ENCODE assay signal across 8 mouse cellular contexts in the genomic region with DNA sequence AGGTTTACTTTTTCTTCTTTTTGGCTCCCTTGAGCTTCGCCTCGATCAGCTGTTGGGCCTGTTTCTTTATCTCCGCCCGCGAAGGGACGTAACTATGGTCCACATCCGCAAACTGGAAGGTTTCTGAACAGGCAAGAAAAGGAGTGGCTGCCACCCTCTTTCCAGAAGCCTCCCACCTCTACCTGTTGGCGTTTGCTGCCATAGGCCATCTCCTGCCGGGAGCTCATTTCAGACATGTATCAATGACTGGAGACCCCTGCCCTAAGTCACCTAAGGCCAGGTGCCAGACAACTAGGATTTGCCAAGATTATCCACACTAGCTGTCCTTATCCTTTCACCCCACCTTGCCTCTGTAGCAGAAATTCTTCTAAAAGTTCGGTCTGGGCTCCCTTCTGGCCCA. TPM values are rescaled to one million over a fixed set of nuclear protein-coding genes. Genes with fewer than 3 reads are reported as not detected.
DNase-seq lines count a peak whose midpoint lies in the region; ATAC-seq and TF ChIP-seq lines count a peak whose summit lies in the region.

No protein-coding gene starts in this region.

- peak overlapping the region; percentile 80 for H3K4me2 ChIP-seq in forebrain, embryonic 16.5 days (ENCODE audit: low read length)
- H3K4me2 ChIP-seq in liver, postnatal 0 days (ENCODE audit: low read depth, low read length): peak overlapping the region; percentile 92

- H3K27me3 ChIP-seq in forebrain, embryonic 16.5 days (replicated peaks; ENCODE audit: control insufficient read depth, insufficient read depth, low read length): no peaks in the 10 kb centered on the region
- no peaks in the 10 kb centered on the region for H3K27me3 ChIP-seq in liver, postnatal 0 days (ENCODE audit: insufficient read depth, low read length)

- peak; percentile 69 for DNase-seq in cerebellum, adult 9-11 months
- no peak for DNase-seq in cerebellum, postnatal 14 days
- no peak for DNase-seq in liver, postnatal 0 days
- DNase-seq in right cerebral cortex, postnatal 4 days: no peak
- DNase-seq in urinary bladder, postnatal 14 days (ENCODE audit: low spot score): no peak
- DNase-seq in kidney, adult 11 months: no peak

- no peak for TF ChIP-seq CTCF in liver, postnatal 0 days (IDR thresholded peaks at IDR 0.05; ENCODE audit: low read depth)

- no peaks in the 10 kb centered on the region for H3K36me3 ChIP-seq in forebrain, embryonic 16.5 days (ENCODE audit: control insufficient read depth, insufficient read depth)
- H3K36me3 ChIP-seq in liver, postnatal 0 days (replicated peaks; ENCODE audit: insufficient read depth, low read length): no peaks in the 10 kb centered on the region

- 64% methylated on average over 10 of the region's 10 CpGs for WGBS in forebrain, embryonic 16.5 days
- 55% methylated on average over 10 of the region's 10 CpGs for WGBS in liver, postnatal 0 days (ENCODE audit: insufficient replicate concordance)

- H3K4me1 ChIP-seq in forebrain, embryonic 16.5 days (replicated peaks; ENCODE audit: control insufficient read depth, insufficient read depth, low read length): peaks cover 22% of the 10 kb centered on the region
- peaks cover 21% of the 10 kb centered on the region for H3K4me1 ChIP-seq in liver, postnatal 0 days (ENCODE audit: insufficient read depth)

- H3K27ac ChIP-seq in forebrain, embryonic 16.5 days (ENCODE audit: low read length): peak overlapping the region; percentile 22
- H3K27ac ChIP-seq in liver, postnatal 0 days (ENCODE audit: low read depth): no peak overlapping the region

- H3K4me3 ChIP-seq in forebrain, embryonic 16.5 days (replicated peaks; ENCODE audit: low read length): peak overlapping the region; percentile 100
- peak overlapping the region; percentile 90 for H3K4me3 ChIP-seq in liver, postnatal 0 days (ENCODE audit: low read depth, low read length)

- peak; percentile 44 for ATAC-seq in CD4-positive, CD25-positive, alpha-beta regulatory T cell, adult 4 months
- peak; percentile 16 for ATAC-seq in forebrain, embryonic 16.5 days
- peak; percentile 9 for ATAC-seq in liver, postnatal 0 days

- no peak for TF ChIP-seq EP300 in liver, postnatal 0 days (IDR thresholded peaks at IDR 0.05; ENCODE audit: low read depth)

- H3K9ac ChIP-seq in forebrain, embryonic 16.5 days (replicated peaks; ENCODE audit: low read depth, low read length): peak overlapping the region; percentile 97
- H3K9ac ChIP-seq in liver, postnatal 0 days (replicated peaks): no peak overlapping the region; the same call in 1 of the 2 replicates

- no peaks in the 10 kb centered on the region for H3K9me3 ChIP-seq in forebrain, embryonic 16.5 days (ENCODE audit: control insufficient read depth, low read length)
- H3K9me3 ChIP-seq in liver, postnatal 0 days (ENCODE audit: low read length): no peaks in the 10 kb centered on the region

RNA-seq across cellular contexts. Expression of a gene that starts 0.3 kb away (rescaled TPM):
- 10 to 100 TPM; 17.0 to 20.1 TPM for polyA plus RNA-seq in CD4-positive, CD25-positive, alpha-beta regulatory T cell, adult 4 months (2017; shearing (Covaris generic))
- 67.5 and 73.6 TPM in 2 replicates for polyA plus RNA-seq in forebrain, embryonic 16.5 days (2015; fragmentation: Nextera tagmentation; extraction: Ambion mirVana)
- 11.0 and 13.5 TPM in 2 replicates for polyA plus RNA-seq in liver, postnatal 0 days (2015; fragmentation: Nextera tagmentation; extraction: Ambion mirVana)

RNA-seq across cellular contexts. Expression of a gene that starts 8.8 kb away (rescaled TPM):
- polyA plus RNA-seq in CD4-positive, CD25-positive, alpha-beta regulatory T cell, adult 4 months (2017; shearing (Covaris generic)): not detected
- polyA plus RNA-seq in forebrain, embryonic 16.5 days (2015; fragmentation: Nextera tagmentation; extraction: Ambion mirVana): 0.17 and 0.24 TPM in 2 replicates
- polyA plus RNA-seq in liver, postnatal 0 days (2015; fragmentation: Nextera tagmentation; extraction: Ambion mirVana): 0.19 and 0.28 TPM in 2 replicates

RNA-seq across cellular contexts. Expression of a gene that starts 13.1 kb away (rescaled TPM):
- under 1 TPM in 1 of 2 experiments, not detected in 1; 0.94 TPM for polyA plus RNA-seq in CD4-positive, CD25-positive, alpha-beta regulatory T cell, adult 4 months (2017; shearing (Covaris generic))
- polyA plus RNA-seq in forebrain, embryonic 16.5 days (2015; fragmentation: Nextera tagmentation; extraction: Ambion mirVana): 20.6 and 28.9 TPM in 2 replicates
- 43.3 and 55.1 TPM in 2 replicates for polyA plus RNA-seq in liver, postnatal 0 days (2015; fragmentation: Nextera tagmentation; extraction: Ambion mirVana)

RNA-seq across cellular contexts. Expression of a gene that starts 19.2 kb away (rescaled TPM):
- polyA plus RNA-seq in CD4-positive, CD25-positive, alpha-beta regulatory T cell, adult 4 months (2017; shearing (Covaris generic)): 1 to 10 TPM; 1.8 to 3.5 TPM
- 2.3 and 4.1 TPM in 2 replicates for polyA plus RNA-seq in forebrain, embryonic 16.5 days (2015; fragmentation: Nextera tagmentation; extraction: Ambion mirVana)
- 95.4 and 100 TPM in 2 replicates for polyA plus RNA-seq in liver, postnatal 0 days (2015; fragmentation: Nextera tagmentation; extraction: Ambion mirVana)

RNA-seq across cellular contexts. Expression of a gene that starts 27.1 kb away (rescaled TPM):
- polyA plus RNA-seq in CD4-positive, CD25-positive, alpha-beta regulatory T cell, adult 4 months (2017; shearing (Covaris generic)): not detected
- 5.8 and 7.7 TPM in 2 replicates for polyA plus RNA-seq in forebrain, embryonic 16.5 days (2015; fragmentation: Nextera tagmentation; extraction: Ambion mirVana)
- 0.02 TPM in 1 of 2 replicates, not detected in the other for polyA plus RNA-seq in liver, postnatal 0 days (2015; fragmentation: Nextera tagmentation; extraction: Ambion mirVana)

Comparison
In these comparisons a context has a peak if more than half of its experiments do, and no peak if none do; other contexts are left out.
1. RNA of a gene that starts 13.1 kb away (polyA plus RNA-seq): 43.3 to 55.1 TPM in liver, postnatal 0 days and 20.6 to 28.9 TPM in forebrain, embryonic 16.5 days; 0.94 TPM in CD4-positive, CD25-positive, alpha-beta regulatory T cell, adult 4 months; every median in the first group is over 10 times any median in the second.
2. Peak in every context shown above with its lines, with median percentiles within 50 percentile points of each other: ATAC-seq.